Mouse (Mus musculus) hindbrain, embryonic 11.5 days (tissue): Measurements from ENCODE around the gene Schip1. TPM values are rescaled to one million over a fixed set of nuclear protein-coding genes. Genes with fewer than 3 reads are reported as not detected.

Source experiments
- ATAC-seq: fragments of 200-750 bp; cut with Nextera tagmentation; 2 replicates; pipeline ENCODE4 v1.8.0; 2017; ENCODE audit warnings: mild to moderate bottlenecking, moderate TSS enrichment, moderate library complexity; ENCODE audit not compliant: low FRiP score
- DNase-seq: peaks from one replicate; pipeline ENCODE4 v3.0.0-alpha.2; 2015; ENCODE audit warnings: low spot score
- H3K27ac ChIP-seq: fragments of 300-500 bp; sonication (generic); 2 replicates; pipeline ENCODE4 v1.5.1; 2014; ENCODE audit warnings: mild to moderate bottlenecking, low read depth, low read length
- H3K27me3 ChIP-seq: fragments of 300-500 bp; sonication (generic); 2 replicates; pipeline ENCODE4 v1.6.1; 2014; ENCODE audit warnings: mild to moderate bottlenecking, low read length, moderate library complexity, mixed read lengths; ENCODE audit not compliant: control insufficient read depth, insufficient read depth
- H3K36me3 ChIP-seq: fragments of 300-500 bp; sonication (generic); 2 replicates; pipeline ENCODE4 v1.6.1; 2014; ENCODE audit warnings: mild to moderate bottlenecking, low read length, moderate library complexity, mixed read lengths; ENCODE audit not compliant: control insufficient read depth, insufficient read depth
- H3K4me1 ChIP-seq: fragments of 300-500 bp; sonication (generic); replicated peaks from 2 replicates; pipeline ENCODE4 v1.6.1; 2014; ENCODE audit warnings: low read length, mixed read lengths; ENCODE audit not compliant: control insufficient read depth, insufficient read depth
- H3K4me2 ChIP-seq: fragments of 300-500 bp; sonication (generic); replicated peaks from 2 replicates; pipeline ENCODE4 v1.6.1; 2014; ENCODE audit warnings: mild to moderate bottlenecking, low read depth, low read length
- H3K4me3 ChIP-seq: fragments of 300-500 bp; sonication (generic); 2 replicates; pipeline ENCODE4 v1.5.1; 2014; ENCODE audit warnings: low read depth, low read length
- H3K9ac ChIP-seq: fragments of 300-500 bp; sonication (generic); 2 replicates; pipeline ENCODE4 v1.6.1; 2014; ENCODE audit warnings: low read depth, low read length
- H3K9me3 ChIP-seq: fragments of 300-500 bp; sonication (generic); 2 replicates; pipeline ENCODE4 v1.6.1; 2016; ENCODE audit warnings: low read length; ENCODE audit not compliant: control insufficient read depth
- WGBS: fragments of 180-500 bp; shearing (Covaris S2); extraction: QIAGEN DNeasy Blood & Tissue Kit; methylation state at CpG from one replicate; pipeline ENCODE4 v1.1.7; 2014; 5-methylcytosine and 5-hydroxymethylcytosine counted together
- polyA plus RNA-seq: library from polyadenylated mRNA; unstranded; fragments of >200 nt; fragmentation: Nextera tagmentation; extraction: Ambion mirVana; gene quantifications from 2 replicates; pipeline ENCODE4 v1.2.1, GENCODE M21; 2014

The Schip1 gene
- polyA plus RNA-seq, 1 experiment from 2014 or later = 115 TPM

- no peak overlapping the region for H3K4me2 ChIP-seq
- no peaks in the 10 kb centered on the region for H3K4me1 ChIP-seq
- no peaks in the 10 kb centered on the region for H3K27me3 ChIP-seq
- WGBS = 86% methylated on average over 19 of the region's 19 CpGs
- H3K9me3 ChIP-seq = no peaks in the 10 kb centered on the region
- DNase-seq (no peak), ATAC-seq (no peak)
- no peak overlapping the region for H3K4me3 ChIP-seq
- H3K9ac ChIP-seq = no peak overlapping the region
- no peak overlapping the region for H3K27ac ChIP-seq
- H3K36me3 ChIP-seq = no peaks in the 10 kb centered on the region
Observed at GRCm38 (mm10) chr3:68608848-68609497, 544.4 kb downstream of the Schip1 start.

DNA sequence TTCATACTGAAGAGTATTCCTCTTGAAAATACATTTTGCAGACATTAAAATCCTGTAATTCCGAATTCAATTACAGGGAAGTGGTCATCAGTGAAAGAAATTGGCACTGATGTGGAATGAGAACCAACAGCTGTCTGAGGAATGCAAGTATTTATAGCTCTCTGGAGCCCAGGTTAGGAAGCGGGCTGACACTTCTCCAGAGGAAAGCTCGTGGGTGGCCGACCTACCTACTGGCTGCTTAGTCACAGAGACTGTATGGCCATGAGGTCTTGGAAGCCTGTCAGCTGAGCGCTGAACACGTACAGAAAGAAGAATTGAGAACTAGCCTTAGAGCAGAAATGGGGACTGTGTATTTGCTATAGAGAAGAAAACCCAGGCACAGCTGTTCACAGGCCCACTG, 545.4 kb downstream of the Schip1 start:
- ATAC-seq (no peak), DNase-seq (no peak)
- Histone ChIP-seq H3K9ac (no peak overlapping the region), H3K4me1 (no peaks in the 10 kb centered on the region), H3K27ac (no peak overlapping the region), H3K27me3 (no peaks in the 10 kb centered on the region), H3K4me3 (no peak overlapping the region), H3K9me3 (no peaks in the 10 kb centered on the region), H3K4me2 (no peak overlapping the region), H3K36me3 (no peaks in the 10 kb centered on the region)
- WGBS = 85% methylated on average over 6 of the region's 6 CpGs

DNA sequence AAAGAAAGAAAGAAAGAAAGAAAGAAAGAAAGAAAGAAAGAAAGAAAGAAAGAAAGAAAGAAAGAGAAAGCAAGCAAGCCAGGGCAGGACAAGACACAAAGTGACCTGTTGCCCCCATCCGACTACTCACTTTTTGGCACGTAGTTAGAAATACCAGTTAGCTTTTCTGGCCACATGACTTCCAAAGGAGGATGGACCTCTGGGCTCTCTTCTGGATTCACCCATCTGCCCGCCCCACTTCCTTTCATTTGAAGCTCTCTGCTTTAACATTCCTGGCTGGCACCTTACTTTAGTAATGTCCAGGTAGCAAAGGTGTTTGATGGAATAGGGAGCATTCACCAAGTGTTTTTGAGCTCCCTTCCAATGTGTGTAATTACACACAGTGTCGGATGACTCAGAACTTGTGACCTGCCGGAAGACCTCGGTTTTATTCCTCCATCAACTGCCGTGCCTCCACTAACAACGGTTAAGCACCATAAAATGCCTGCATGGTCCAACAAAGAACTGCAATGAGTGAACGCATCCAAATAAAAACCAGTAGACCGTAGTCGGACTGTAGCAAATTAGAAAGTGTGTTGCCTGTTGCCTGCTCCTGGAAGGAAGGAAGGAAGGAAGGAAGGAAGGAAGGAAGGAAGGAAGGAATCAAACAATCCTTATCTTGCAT, 546.1 kb downstream of the Schip1 start:
- Histone ChIP-seq H3K36me3 (no peaks in the 10 kb centered on the region), H3K4me1 (no peaks in the 10 kb centered on the region), H3K9me3 (no peaks in the 10 kb centered on the region), H3K27ac (no peak overlapping the region), H3K4me3 (no peak overlapping the region), H3K4me2 (no peak overlapping the region), H3K9ac (no peak overlapping the region), H3K27me3 (no peaks in the 10 kb centered on the region)
- DNase-seq = no peak
- no peak for ATAC-seq
- WGBS = 89% methylated on average over 11 of the region's 11 CpGs

DNA sequence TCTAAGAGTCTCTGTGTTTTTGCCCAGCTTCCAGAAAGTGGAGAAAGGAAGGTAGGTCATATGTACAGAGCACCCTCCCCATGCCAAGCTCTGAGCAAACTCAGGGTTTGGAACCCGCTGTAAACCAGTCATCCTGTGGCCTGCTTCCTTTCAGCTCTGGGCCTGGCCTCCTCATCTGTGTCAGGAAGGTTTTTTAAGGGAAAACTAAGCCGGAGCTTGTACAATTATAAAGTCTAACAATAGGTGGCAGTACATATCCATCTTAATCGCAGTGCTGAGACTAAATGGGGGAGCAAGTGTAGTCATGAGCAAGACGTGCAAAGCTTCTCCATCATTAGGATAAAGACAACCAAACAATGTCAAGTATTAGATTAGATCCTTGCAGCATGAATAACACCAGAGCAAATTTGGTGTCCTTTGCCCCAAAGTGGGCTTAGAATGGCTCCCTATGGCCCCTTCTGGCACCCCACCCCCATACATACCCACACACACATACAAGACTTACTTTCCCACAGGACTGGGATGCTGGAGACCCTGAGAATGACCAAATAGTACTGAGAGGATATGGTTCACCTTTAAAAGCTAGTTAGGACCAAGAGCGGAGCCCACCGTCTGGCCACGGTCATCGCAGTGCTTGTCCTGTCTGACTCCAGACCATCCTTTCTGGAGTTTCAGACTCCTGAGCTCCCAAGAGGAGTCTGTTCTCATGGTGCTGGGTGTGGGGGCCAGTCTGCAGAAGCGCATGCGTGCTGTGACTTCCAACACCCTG, 550.6 kb downstream of the Schip1 start:
- Histone ChIP-seq H3K4me3 (no peak overlapping the region), H3K36me3 (no peaks in the 10 kb centered on the region), H3K9me3 (no peaks in the 10 kb centered on the region), H3K9ac (no peak overlapping the region), H3K4me1 (no peaks in the 10 kb centered on the region), H3K4me2 (no peak overlapping the region), H3K27ac (no peak overlapping the region), H3K27me3 (no peaks in the 10 kb centered on the region)
- peak; percentile 27 for ATAC-seq
- 71% methylated on average over 10 of the region's 10 CpGs for WGBS
- peak; percentile 55 for DNase-seq

- Histone ChIP-seq H3K27ac (no peak overlapping the region), H3K36me3 (no peaks in the 10 kb centered on the region), H3K4me3 (no peak overlapping the region), H3K9ac (no peak overlapping the region), H3K4me1 (no peaks in the 10 kb centered on the region), H3K4me2 (no peak overlapping the region), H3K27me3 (no peaks in the 10 kb centered on the region), H3K9me3 (no peaks in the 10 kb centered on the region)
- ATAC-seq = no peak
- WGBS = 90% methylated on average over 12 of the region's 12 CpGs
- DNase-seq = no peak
Observed at GRCm38 (mm10) chr3:68616363-68616762, 551.8 kb downstream of the Schip1 start.

DNA sequence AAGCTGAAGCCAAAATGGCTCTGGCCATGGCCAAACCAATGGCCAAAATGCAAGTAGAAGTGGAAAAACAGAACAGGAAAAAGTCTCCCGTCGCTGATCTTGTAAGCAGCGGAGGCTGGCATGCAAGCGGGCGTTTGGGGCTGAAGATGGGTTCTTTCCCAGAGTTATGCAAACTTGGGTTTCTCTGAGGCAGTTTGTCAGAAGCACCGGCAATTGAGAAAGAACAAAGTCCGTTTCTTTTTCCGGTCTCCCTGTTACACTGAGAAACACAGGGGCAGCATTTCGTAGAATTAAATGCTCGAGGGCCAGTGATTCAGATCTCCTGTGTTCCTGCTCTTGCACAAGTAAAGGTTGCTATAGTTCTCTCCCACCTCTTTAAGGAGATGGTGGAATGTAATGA, 553.1 kb downstream of the Schip1 start:
- Histone ChIP-seq H3K27ac (no peak overlapping the region), H3K4me2 (no peak overlapping the region), H3K36me3 (no peaks in the 10 kb centered on the region), H3K9me3 (no peaks in the 10 kb centered on the region), H3K9ac (no peak overlapping the region), H3K4me3 (no peak overlapping the region), H3K4me1 (no peaks in the 10 kb centered on the region), H3K27me3 (no peaks in the 10 kb centered on the region)
- WGBS = 94% methylated on average over 10 of the region's 10 CpGs
- DNase-seq (no peak), ATAC-seq (no peak)

GRCm38 (mm10) chr3:68619097-68619496, 554.5 kb downstream of the Schip1 start:
- Histone ChIP-seq H3K9ac (no peak overlapping the region), H3K4me1 (no peaks in the 10 kb centered on the region), H3K36me3 (0 out of 2 replicates have a peak, but pooled peaks cover 2% of the 10 kb centered on the region), H3K4me3 (no peak overlapping the region), H3K4me2 (no peak overlapping the region), H3K9me3 (no peaks in the 10 kb centered on the region), H3K27ac (no peak overlapping the region), H3K27me3 (no peaks in the 10 kb centered on the region)
- DNase-seq = no peak
- WGBS = 78% methylated on average over 5 of the region's 5 CpGs
- no peak for ATAC-seq

GRCm38 (mm10) chr3:68621971-68622370, 557.4 kb downstream of the Schip1 start:
- ATAC-seq (no peak), DNase-seq (no peak)
- no peak overlapping the region for H3K9ac ChIP-seq
- H3K9me3 ChIP-seq = no peaks in the 10 kb centered on the region
- WGBS = 90% methylated on average over 3 of the region's 3 CpGs
- no peak overlapping the region for H3K4me3 ChIP-seq
- H3K27ac ChIP-seq = no peak overlapping the region
- 0 out of 2 replicates have a peak, but pooled peaks cover 5% of the 10 kb centered on the region for H3K36me3 ChIP-seq
- H3K4me1 ChIP-seq = no peaks in the 10 kb centered on the region
- H3K4me2 ChIP-seq = no peak overlapping the region
- no peaks in the 10 kb centered on the region for H3K27me3 ChIP-seq
